Mouse (Mus musculus) monocyte, adult 2 months (primary cell): ENCODE measurements around the gene Gm17571.

ENCODE experiments used
- DNase-seq, 2 experiments: peaks; one replicate each; pipeline ENCODE4 v3.0.0; 2022; ENCODE audit warnings: low spot score in 2 of 2, low read depth in 1 of 2

The Gm17571 gene

DNA sequence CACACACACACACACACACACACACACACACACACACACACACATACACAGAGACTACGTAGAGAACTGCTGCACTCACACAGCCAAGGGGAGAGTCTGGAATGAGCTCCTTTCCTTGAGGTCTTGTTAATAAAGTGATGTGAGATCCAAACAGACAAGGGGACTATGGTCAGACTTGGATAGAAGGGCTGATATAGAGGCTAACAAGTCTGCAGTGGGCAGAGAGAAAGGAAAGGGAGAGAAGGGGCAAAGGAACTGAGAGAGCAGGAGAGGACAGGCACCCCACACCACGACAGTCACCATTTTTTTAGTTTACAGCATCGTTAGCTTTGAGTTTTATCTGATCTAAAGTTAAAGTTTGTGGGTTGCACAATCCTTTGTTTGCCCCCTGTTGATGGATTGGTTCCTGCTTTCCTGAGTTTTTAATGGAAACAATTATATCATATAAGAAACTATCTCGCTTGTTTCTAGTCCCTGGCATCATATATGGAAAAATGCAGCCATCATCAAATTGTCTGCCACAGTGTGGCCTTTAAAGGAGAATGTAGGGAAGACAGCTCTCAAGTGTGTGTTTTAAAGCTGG lies at the start of gene Gm17571:
TSS of gene Gm17571 (minus strand) at position 51 of the 583 bp plus-strand sequence.
- DNase-seq, result no peak

GRCm38 (mm10) chr9:13495530-13495929 lies 49.0 kb upstream of the Gm17571 start:
- DNase-seq, result no peak

DNA sequence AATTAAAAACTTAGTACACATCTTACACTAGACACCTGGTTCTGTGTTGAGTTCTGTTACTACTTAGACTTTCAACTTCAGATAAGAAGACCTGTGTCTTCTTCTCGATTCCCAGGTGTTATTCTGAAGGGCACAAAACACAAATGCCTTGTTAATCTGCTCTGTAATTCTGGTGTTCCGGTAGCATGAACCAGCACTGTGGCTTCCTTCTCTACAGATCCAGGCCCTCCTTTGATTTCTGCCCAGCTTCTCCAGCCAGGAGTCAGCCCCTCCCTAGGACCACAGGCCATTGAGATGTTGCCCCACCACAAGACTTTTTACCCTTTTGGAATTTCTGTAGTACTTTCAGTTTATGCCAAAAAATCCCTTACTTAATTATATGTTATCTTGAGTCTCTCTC lies 47.2 kb upstream of the Gm17571 start:
- no peak for DNase-seq

GRCm38 (mm10) chr9:13492807-13493206 lies 46.3 kb upstream of the Gm17571 start:
- no peak for DNase-seq

DNA sequence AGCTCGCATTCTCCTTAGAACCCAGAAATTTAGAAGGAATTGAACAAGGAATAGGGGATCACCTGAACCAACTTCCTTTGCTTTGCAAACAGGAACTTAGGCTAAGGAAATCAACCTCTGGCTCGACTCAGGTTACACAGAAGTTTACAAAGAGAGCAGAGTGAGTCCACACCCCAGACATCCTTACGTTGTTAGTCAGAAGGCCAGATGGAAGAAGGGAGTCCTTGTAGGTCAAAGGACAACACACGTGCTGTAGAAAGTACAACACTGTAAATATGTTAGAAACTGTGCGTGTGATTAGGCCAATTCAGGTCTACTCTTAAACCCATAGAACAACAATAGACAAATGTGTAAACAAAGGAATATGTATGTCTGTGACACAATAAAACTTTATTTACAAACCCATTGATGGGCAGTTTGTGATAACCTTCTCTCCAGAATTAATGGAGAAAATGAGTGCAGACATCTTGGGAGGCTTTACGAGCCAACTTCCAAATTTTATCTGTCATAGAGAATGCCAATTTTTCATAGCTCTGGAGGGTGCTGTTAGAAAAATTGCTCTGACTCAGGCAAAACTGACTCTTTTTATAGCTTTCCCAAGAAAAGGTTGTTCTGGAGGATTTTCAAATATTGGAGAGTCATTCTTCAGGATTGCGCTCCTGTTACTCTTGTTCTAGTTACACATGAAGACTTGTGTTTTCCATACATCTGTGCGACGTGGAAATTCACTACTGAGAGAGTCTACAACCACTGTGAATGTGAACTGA lies 45.5 kb upstream of the Gm17571 start:
- no peak for DNase-seq

DNA sequence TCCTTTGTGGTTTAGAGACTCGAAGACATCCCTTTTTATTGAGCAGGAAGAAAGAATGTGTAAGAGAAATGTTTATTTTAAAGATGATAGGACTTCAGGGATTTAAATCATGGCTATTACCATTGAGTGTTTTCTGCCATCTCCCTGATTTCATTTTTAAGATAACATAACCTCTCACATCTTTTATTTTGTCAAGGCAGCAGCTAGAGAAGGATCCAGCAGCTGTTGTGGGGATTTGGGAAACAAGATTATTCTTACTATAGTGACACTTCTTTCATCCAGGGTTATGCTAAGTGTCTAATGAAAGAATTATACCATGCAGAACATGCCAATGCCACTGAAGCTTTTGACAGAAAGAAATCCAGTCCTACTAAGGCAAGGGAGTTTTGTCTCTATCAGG lies 44.6 kb upstream of the Gm17571 start:
- DNase-seq, result no peak

GRCm38 (mm10) chr9:13485914-13486313 lies 39.4 kb upstream of the Gm17571 start:
- no peak for DNase-seq

DNA sequence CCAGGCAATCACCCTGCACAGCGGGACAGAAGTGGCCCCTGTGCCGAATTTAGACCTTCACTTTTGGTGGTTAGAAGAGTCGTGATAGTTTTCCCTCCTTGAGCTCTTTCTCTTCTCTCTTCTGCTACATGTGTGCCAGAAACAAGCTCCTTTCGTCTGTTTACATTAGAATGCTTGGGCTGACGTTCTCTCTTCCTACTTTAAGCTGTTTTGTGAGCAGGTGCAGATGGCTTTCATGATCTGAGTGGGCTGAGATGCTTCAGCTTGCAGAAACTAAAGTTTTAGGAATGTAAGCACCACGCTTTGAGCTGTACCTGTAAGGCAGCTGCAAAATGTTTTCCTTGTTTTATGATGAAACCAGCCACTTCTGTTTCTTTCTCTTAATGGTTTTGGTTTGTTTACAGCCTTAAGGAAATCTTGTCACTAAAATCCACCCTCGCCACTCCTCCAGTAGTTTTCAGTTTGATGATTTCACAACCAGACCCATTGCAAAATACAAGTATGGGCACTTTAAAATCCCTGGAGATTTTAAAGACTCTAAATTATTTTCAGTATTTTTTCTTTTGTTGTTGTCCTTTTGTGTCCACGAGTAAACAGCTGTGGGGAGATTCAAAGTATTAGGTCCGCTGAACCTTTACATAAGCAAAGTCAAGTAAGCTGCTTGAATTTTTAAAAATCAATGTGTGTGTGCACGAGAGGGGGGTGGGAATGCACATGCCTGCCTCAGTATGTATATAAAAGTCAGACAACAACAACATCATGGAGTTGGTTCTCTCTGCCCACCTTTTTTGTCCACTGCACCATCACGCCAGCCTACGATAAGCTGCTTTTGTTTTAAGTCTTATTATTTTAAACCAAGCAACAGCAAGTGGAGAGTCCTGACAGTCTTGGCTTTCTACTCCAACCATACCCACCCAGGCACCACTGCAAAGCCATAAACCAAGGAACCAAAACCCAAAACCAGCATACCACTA lies 38.0 kb upstream of the Gm17571 start:
- DNase-seq, result no peak

DNA sequence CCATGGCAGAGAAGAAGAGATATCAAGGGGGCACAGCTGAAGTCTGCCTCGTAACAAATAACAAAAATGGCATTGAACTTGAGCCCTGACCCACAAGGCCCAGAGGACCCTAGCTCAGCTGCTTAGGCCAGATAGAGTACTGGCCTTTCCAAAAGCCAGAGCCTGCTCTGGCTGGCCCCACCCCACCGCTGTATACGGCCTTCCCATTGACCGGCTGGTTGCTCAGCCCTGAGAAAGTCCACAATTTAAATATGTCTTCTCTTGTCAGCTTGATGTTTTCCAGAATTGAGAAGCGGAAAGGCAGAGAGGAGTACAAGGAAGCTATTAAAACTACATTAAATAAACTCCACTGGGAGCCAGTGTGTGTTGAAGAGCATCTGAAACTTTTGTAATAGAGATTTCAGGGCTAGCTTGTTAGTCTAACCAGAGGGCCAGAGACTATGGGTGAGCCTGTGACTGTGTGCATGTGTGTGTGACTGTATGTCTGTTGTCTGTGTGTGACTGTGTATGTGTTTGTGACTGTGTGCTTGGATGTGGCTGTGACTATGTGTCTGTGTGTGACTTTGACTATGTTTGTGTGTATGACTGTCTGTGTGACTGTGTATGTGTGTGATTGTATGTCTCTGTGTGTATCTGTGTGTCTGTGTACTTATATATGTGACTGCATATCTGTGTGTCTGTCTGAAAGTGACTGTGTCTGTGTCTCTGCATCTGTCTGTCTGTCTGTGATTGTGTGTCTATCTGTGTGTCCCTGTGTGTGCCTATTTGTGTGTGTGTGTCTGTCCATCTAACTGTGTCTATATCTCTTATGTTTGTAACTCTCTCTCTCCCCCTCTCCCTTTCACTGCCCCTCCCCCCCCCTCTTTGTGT lies 36.9 kb upstream of the Gm17571 start:
- DNase-seq, result no peak

DNA sequence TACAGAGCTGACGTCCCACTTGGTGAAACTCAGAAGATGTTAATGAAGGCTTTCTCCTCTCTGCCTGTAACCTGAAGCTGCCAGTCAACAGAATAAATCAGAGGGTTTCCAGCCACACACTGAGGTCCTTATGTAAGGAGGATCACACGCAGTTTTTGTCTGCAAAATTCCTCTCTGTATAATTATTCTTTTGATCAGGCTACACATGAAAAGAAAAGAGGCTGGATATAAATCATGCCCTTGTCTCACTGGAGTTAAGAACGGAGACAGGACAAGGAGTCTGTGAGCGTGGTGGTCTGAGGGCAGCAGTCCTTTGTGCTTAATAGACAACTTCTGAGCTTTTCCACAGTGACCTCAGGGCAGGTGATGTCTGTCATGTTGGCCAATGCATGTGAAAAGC lies 32.7 kb upstream of the Gm17571 start:
- DNase-seq, result no peak

GRCm38 (mm10) chr9:13474951-13475350 lies 28.4 kb upstream of the Gm17571 start:
- no peak for DNase-seq

DNA sequence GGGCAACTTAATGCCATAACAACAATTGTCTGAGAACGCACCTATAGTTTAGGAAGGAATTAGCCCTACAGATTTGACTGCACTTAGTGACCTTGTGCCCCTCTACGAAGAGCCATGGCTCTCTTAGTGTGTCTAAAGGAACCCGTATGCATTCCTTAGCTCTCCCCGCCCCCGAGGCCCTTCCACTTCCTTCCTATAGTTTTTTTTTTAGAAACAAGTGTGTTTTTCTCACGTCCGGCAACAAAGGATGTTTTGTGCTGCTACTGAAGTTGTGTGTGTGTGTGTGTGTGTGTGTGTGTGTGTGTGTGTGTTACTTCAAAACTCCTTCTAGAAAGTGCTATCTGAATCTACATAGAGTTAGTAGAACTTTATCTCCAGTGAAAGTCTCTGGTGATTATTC lies 23.5 kb upstream of the Gm17571 start:
- DNase-seq, result no peak

DNA sequence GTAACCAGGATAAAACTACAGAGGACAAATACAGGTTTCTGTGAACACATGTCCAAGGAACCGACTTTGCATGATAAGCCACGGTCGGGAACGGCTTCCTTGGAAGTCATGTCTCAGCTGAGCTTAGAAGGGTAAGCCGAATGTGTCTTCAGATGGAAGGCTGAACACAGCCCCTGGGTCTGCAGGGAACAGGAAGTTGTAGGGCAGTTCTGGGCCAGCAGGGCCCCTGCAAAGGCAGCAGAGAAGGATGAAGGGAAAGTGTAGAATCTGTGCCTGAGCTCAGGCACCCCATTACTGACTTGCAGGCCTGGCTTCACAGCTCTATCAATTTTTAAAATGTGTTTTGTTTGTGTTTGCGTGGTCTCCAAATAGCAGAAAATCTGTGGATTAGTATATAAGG lies 22.2 kb upstream of the Gm17571 start:
- no peak for DNase-seq

GRCm38 (mm10) chr9:13467745-13468144 lies 21.2 kb upstream of the Gm17571 start:
- no peak for DNase-seq

GRCm38 (mm10) chr9:13466816-13467215 lies 20.3 kb upstream of the Gm17571 start:
- DNase-seq, result no peak

- DNase-seq, result peak in 1 of 2 experiments; percentile 16
Measured at GRCm38 (mm10) chr9:13466351-13466750, 19.8 kb upstream of the Gm17571 start.

DNA sequence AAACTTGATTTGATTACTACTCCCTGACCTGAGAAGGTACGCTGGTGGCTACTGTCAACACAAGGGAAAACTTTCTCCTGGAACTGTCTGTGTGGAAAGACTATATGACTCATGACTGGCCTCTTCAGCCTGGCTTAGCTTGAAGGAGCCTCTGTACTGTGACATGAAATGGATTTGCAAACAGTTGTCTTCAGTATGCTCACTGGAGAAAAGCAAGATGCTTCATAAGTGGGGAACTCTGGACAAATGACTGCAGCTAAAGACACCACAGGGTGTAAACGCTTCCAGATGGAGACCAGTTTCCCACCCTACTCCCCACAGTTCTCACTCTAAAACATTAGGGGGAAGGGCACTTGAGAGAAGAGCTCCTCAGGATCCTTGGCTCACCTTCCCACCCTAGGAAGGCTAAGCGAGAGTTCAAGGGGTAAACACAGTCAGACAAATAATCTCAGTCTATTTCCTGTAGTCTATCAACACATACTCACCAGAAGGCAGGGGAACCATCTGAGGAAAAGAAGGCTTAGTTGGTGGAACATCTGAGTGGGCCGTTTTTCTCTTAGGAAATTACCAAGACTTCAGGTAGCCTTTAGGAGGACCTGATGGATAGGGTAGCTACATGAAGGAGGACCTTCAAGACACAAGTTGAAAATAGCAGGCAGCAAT lies 18.9 kb upstream of the Gm17571 start:
- DNase-seq, result no peak

- DNase-seq, result no peak
Measured at GRCm38 (mm10) chr9:13460926-13461325, 14.4 kb upstream of the Gm17571 start.

DNA sequence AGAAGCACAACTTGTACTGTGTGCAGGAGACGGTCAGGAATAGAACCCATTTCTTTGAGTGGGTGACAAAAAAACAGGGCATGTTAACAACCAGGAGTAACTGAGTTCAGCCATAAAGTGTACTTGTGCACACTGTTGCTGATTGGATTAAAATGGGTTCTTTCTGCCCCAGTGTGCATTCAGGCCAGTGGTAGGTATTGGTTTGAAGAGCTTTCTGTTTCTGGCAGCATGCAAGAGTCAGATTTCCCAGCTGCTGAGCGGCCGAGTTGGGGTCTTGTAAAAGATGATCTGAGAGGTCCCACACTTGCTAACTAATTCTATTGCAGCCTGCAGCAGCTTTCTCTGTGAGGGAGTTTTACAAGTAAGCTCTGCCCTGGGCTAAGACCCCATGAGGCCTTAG lies 13.5 kb upstream of the Gm17571 start:
- no peak for DNase-seq

DNA sequence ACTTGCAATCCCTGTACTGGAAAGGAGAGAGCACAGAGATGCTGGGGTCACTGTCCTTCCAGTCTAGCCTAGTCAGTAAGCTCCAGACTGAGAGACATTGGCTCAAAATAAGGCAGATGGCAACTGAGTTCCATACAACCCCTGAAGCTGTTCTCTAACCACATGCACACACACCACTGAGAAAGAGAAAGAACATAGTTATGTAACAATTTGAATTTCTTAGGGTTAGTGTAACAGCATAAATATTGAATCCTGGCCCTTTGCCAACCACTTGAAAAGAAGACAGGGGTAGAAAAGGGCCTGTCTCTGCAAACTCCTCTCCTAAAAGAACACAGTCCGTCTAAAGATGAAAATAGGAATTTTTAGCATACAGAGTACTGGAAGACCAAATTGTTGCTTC lies 12.8 kb upstream of the Gm17571 start:
- no peak for DNase-seq
